Mouse (Mus musculus) lung, postnatal 0 days (tissue): ENCODE data around the gene BC048562. TPM values are rescaled to one million over a fixed set of nuclear protein-coding genes. Genes with fewer than 3 reads are reported as not detected.

ENCODE experiments used
- ATAC-seq: fragments of 200-750 bp; cut with Nextera tagmentation; 2 replicates; pipeline ENCODE4 v1.8.0; 2017; ENCODE audit warnings: moderate library complexity
- DNase-seq: peaks from one replicate; pipeline ENCODE4 v3.0.0-alpha.2; 2016; ENCODE audit warnings: low spot score
- H3K27ac ChIP-seq: fragments of 300-500 bp; sonication (generic); 2 replicates; pipeline ENCODE4 v1.5.1; 2014; ENCODE audit warnings: antibody characterized with exemption, mild to moderate bottlenecking, low read length, mixed read lengths
- H3K27me3 ChIP-seq: fragments of 300-500 bp; sonication (generic); replicated peaks from 2 replicates; pipeline ENCODE4 v1.6.1; 2014; ENCODE audit warnings: low read length, mixed read lengths; ENCODE audit not compliant: insufficient read depth
- H3K36me3 ChIP-seq: fragments of 300-500 bp; sonication (generic); 2 replicates; pipeline ENCODE4 v1.6.1; 2014; ENCODE audit warnings: low read length, mixed read lengths; ENCODE audit not compliant: insufficient read depth
- H3K4me1 ChIP-seq: fragments of 300-500 bp; sonication (generic); 2 replicates; pipeline ENCODE4 v1.6.1; 2014; ENCODE audit warnings: antibody characterized with exemption, low read depth, low read length, mixed read lengths; ENCODE audit not compliant: insufficient read depth
- H3K4me2 ChIP-seq: fragments of 300-500 bp; sonication (generic); replicated peaks from 2 replicates; pipeline ENCODE4 v1.6.1; 2014; ENCODE audit warnings: low read depth, mild to moderate bottlenecking, low read length, moderate library complexity, mixed read lengths
- H3K4me3 ChIP-seq: fragments of 300-500 bp; sonication (generic); 2 replicates; pipeline ENCODE4 v1.5.1; 2014; ENCODE audit warnings: low read depth, low read length
- H3K9ac ChIP-seq: fragments of 300-500 bp; sonication (generic); replicated peaks from 2 replicates; pipeline ENCODE4 v1.6.1; 2014; ENCODE audit warnings: low read depth, mild to moderate bottlenecking
- H3K9me3 ChIP-seq: fragments of 300-500 bp; sonication (generic); 2 replicates; pipeline ENCODE4 v1.6.1; 2016; ENCODE audit warnings: low read length, mixed read lengths
- CTCF ChIP-seq: IDR thresholded peaks from 2 replicates; pipeline ENCODE4 v1.5.1; 2016; ENCODE audit warnings: antibody characterized with exemption, mild to moderate bottlenecking
- EP300 ChIP-seq: IDR thresholded peaks from 2 replicates; pipeline ENCODE4 v1.6.1; 2016; ENCODE audit warnings: antibody characterized with exemption, mild to moderate bottlenecking, control low read depth
- WGBS: fragments of 180-500 bp; shearing (Covaris S2); extraction: QIAGEN DNeasy Blood & Tissue Kit; methylation state at CpG from one replicate; pipeline ENCODE4 v1.1.7; 2014; 5-methylcytosine and 5-hydroxymethylcytosine counted together
- polyA plus RNA-seq: library from polyadenylated mRNA; unstranded; fragments of >200 nt; fragmentation: Nextera tagmentation; extraction: Ambion mirVana; gene quantifications from 2 replicates; pipeline ENCODE4 v1.2.1, GENCODE M21; 2015

Gene BC048562
- polyA plus RNA-seq, 1 experiment from 2014 or later, result not detected

- Histone ChIP-seq H3K4me2 (no peak overlapping the region), H3K4me1 (no peaks in the 10 kb centered on the region; the same call in 1 of the 2 replicates), H3K4me3 (no peak overlapping the region), H3K27me3 (no peaks in the 10 kb centered on the region), H3K9ac (no peak overlapping the region), H3K9me3 (no peaks in the 10 kb centered on the region), H3K36me3 (no peaks in the 10 kb centered on the region), H3K27ac (no peak overlapping the region)
- no peak for DNase-seq
- no peak for ATAC-seq
- WGBS, result 87% methylated on average over 3 of the region's 3 CpGs
- TF ChIP-seq EP300, result no peak
- no peak for TF ChIP-seq CTCF
Observed at GRCm38 (mm10) chr9:108398324-108398723, 38.0 kb upstream of the BC048562 start.

- no peaks in the 10 kb centered on the region for H3K27me3 ChIP-seq
- no peak for DNase-seq
- no peaks in the 10 kb centered on the region for H3K36me3 ChIP-seq
- no peaks in the 10 kb centered on the region for H3K9me3 ChIP-seq
- no peak overlapping the region for H3K4me2 ChIP-seq
- no peak for TF ChIP-seq CTCF
- TF ChIP-seq EP300, result no peak
- no peak for ATAC-seq
- no peak overlapping the region for H3K9ac ChIP-seq
- H3K27ac ChIP-seq, result no peak overlapping the region
- no peak overlapping the region for H3K4me3 ChIP-seq
- 57% methylated on average over 7 of the region's 7 CpGs for WGBS
- H3K4me1 ChIP-seq, result no peaks in the 10 kb centered on the region; the same call in 1 of the 2 replicates
Observed at GRCm38 (mm10) chr9:108401186-108401960, 34.9 kb upstream of the BC048562 start.

- H3K4me2 ChIP-seq, result no peak overlapping the region
- H3K4me3 ChIP-seq, result no peak overlapping the region
- DNase-seq, result no peak
- no peak for TF ChIP-seq EP300
- no peak for TF ChIP-seq CTCF
- no peaks in the 10 kb centered on the region; the same call in 1 of the 2 replicates for H3K4me1 ChIP-seq
- H3K9me3 ChIP-seq, result no peaks in the 10 kb centered on the region
- no peak overlapping the region for H3K27ac ChIP-seq
- 62% methylated on average over 4 of the region's 4 CpGs for WGBS
- no peak overlapping the region for H3K9ac ChIP-seq
- no peak for ATAC-seq
- no peaks in the 10 kb centered on the region for H3K27me3 ChIP-seq
- no peaks in the 10 kb centered on the region for H3K36me3 ChIP-seq
Observed at GRCm38 (mm10) chr9:108403081-108403480, 33.2 kb upstream of the BC048562 start.

GRCm38 (mm10) chr9:108404451-108404850 is 31.8 kb upstream of the BC048562 start:
- H3K4me3 ChIP-seq, result no peak overlapping the region
- H3K9me3 ChIP-seq, result no peaks in the 10 kb centered on the region
- H3K27me3 ChIP-seq, result no peaks in the 10 kb centered on the region
- H3K9ac ChIP-seq, result no peak overlapping the region
- 74% methylated on average over 8 of the region's 8 CpGs for WGBS
- H3K27ac ChIP-seq, result no peak overlapping the region
- DNase-seq, result peak; percentile 20
- no peak for ATAC-seq
- no peak overlapping the region for H3K4me2 ChIP-seq
- H3K36me3 ChIP-seq, result no peaks in the 10 kb centered on the region
- no peaks in the 10 kb centered on the region; the same call in 1 of the 2 replicates for H3K4me1 ChIP-seq
- no peak for TF ChIP-seq EP300
- TF ChIP-seq CTCF, result no peak

- WGBS, result 63% methylated on average over 4 of the region's 4 CpGs
- H3K9me3 ChIP-seq, result no peaks in the 10 kb centered on the region
- no peaks in the 10 kb centered on the region for H3K27me3 ChIP-seq
- TF ChIP-seq EP300, result peak; percentile 43; the same call in 1 of the 2 replicates
- no peak for TF ChIP-seq CTCF
- no peaks in the 10 kb centered on the region for H3K4me1 ChIP-seq
- no peak overlapping the region for H3K4me3 ChIP-seq
- no peak overlapping the region for H3K27ac ChIP-seq
- no peaks in the 10 kb centered on the region for H3K36me3 ChIP-seq
- H3K4me2 ChIP-seq, result no peak overlapping the region
- peak; percentile 66 for ATAC-seq
- H3K9ac ChIP-seq, result no peak overlapping the region
- peak; percentile 67 for DNase-seq
Observed at GRCm38 (mm10) chr9:108409535-108409934, 26.7 kb upstream of the BC048562 start.

GRCm38 (mm10) chr9:108411381-108411942 is 24.8 kb upstream of the BC048562 start:
- H3K36me3 ChIP-seq, result no peaks in the 10 kb centered on the region
- TF ChIP-seq CTCF (no peak), EP300 (no peak)
- 79% methylated on average over 9 of the region's 9 CpGs for WGBS
- H3K9me3 ChIP-seq, result no peaks in the 10 kb centered on the region
- H3K9ac ChIP-seq, result no peak overlapping the region
- H3K4me1 ChIP-seq, result no peaks in the 10 kb centered on the region
- ATAC-seq (no peak), DNase-seq (no peak)
- no peaks in the 10 kb centered on the region for H3K27me3 ChIP-seq
- H3K4me3 ChIP-seq, result no peak overlapping the region
- no peak overlapping the region for H3K4me2 ChIP-seq
- no peak overlapping the region for H3K27ac ChIP-seq
